Mouse (Mus musculus) forebrain, embryonic 11.5 days (tissue): ENCODE measurements around the gene P2ry10. TPM values are rescaled to one million over a fixed set of nuclear protein-coding genes. Genes with fewer than 3 reads are reported as not detected.

Experiments
- polyA plus RNA-seq: library from polyadenylated mRNA; unstranded; fragments of >200 nt; fragmentation: Nextera tagmentation; extraction: Ambion mirVana; gene quantifications from 2 replicates; pipeline ENCODE4 v1.2.1, GENCODE M21; 2014

Gene P2ry10
- polyA plus RNA-seq, 1 experiment from 2014 or later, result not detected

Other genes starting within 250 kb of the P2ry10 start
- 1.0 and 1.1 TPM in 2 replicates for gene Rtl3, start 247.8 kb upstream of the P2ry10 start, polyA plus RNA-seq
- 12.8 and 13.3 TPM in 2 replicates for gene Lpar4, start 167.9 kb upstream of the P2ry10 start, polyA plus RNA-seq
- 0.20 and 0.86 TPM in 2 replicates for gene P2ry10b, start 60.4 kb downstream of the P2ry10 start, polyA plus RNA-seq
- not detected in 2 replicates for gene Gpr174, start 167.4 kb downstream of the P2ry10 start, polyA plus RNA-seq